Mouse (Mus musculus) naive thymus-derived CD4-positive, alpha-beta T cell, adult 2 months (primary cell): ENCODE results near the gene Syt5.
A peak's percentile ranks its signal among the peaks of the same experiment; 100 is the strongest.

Experiments used
- DNase-seq: peaks from one replicate; pipeline ENCODE4 v3.0.0-alpha.2; 2011; ENCODE audit warnings: low read depth

Syt5 gene

DNA sequence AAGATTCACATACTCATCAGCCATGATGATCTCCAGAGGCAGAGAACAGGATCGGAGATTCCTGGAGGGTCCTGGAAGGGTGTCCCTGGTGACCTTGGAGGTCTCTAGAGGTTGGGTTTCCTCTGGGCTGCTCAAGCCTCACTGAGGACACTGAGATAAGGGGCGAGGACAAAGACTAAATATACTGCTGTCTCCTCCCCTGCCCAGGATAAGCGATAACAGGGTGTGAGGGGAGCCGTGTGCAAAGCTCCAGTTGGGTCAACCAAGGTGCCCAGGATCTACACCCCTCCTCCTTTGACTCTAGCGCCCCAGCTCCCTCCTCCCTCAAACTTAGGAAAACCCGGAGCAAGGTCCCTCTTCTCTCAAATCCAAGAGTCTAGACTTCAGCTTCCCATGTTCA is 25.0 kb downstream of the Syt5 start:
- DNase-seq, result no peak

DNA sequence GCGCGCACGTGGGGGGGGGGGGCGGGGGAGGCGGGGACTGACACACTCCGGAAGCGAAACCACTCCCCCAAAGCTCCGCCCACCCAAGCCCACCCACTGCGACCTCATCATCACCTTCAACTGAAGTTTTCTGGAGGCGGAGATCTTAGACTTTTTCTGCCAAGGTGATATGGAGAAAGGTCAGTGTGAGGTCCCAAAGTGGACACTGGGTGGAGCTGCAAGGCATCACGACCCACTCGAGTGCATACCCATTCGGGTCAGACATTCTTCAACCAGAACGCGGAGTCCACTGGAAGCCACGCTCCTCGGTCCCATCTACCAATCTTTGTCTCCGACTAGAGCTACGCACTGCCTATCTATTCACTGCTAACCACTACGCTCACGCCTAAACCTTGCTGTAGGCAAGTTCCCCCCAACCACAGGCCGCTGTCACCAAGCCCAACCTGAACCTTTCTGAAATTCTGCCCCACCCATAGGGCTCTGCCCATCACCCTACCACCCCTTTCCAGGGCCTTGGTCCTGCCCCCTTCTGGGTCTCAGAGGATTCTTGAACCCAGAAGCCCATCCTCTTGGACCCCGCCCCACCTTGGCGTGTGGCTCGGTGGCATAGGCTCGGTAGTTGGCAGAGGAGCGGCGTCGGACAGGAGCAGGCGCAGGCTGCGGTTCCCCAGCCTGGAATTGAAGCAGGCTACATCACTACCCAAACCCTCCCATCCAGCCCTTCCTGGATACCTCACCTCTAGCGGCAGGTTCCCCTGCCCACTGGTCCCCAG is 25.9 kb downstream of the Syt5 start:
- DNase-seq, result no peak

DNA sequence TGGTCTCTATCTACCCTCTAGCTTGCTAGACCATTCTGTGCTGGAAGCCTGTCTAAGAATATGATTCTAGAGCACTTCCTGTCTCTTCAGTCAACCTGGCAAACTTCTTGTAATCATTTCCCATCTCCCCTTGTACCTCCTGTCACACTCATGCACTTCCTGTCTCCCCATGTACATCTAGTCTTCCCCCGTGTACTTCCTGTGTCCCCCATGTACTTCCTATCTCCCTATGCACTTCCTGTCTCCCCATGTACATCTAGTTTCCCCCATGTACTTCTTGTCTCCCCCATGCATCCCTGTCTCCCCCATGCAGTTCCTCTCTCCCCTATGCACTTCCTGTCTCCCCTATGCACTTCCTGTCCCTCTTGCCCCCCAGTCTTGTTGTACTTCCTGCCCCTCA is 28.9 kb downstream of the Syt5 start:
- peak; percentile 51 for DNase-seq

DNA sequence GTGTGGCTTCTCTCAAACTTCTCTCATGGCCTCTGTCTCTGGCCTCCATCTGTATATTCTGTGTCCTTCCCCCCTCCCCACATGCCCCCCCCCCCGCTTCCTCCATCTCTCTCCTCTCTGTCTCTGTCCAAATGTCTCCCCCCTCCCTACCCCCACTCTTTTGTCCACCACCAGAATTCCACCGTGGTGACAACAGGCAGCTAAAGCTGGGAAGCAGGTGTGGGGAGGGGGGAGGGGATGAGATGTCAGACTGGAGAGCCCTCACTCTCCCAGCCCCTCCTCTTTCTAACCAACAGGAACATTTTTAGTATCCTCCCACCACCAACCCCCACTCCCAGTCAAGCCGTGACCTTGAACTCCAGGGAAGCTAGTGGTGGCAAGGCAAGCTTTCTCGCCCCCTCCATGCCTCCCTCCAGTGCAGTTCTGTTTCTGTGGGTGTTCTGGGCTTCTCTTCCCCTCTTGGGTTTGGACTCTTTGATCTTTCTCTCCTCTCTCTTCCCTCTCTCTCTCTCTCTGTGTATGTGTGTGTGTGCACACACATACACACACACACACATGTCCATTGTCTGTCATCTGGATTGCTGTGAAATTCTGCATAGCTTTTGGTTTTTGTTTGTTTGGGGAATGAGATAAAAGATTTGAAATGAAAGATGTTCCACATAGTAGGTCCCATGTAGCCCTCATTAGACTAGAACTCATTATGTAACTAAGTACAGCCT is 30.9 kb downstream of the Syt5 start, which contains the start of gene Tnnt1:
Tnnt1 (minus strand) TSS at position 51 of the 719 bp plus-strand sequence.
- peak; percentile 1 for DNase-seq

DNA sequence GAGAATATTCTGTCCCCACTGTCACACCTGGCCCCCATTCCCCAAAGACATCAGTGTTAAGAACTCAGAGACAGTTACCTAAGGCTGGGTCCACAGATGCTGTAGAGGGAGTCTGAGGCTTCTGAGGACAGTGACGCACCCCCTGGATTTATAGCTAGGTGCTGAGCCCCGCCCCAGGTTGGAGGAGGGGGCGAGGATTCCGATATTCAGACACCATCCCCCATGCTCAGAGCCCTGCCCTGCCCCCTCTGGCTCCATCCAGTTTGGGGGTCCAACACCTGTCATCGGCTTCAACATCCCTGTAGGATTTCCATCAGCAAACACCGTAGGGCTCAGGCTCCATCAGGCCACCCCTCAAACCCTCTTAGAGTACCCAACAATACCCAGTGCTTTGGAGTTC is 31.5 kb downstream of the Syt5 start:
- peak; percentile 2 for DNase-seq

DNA sequence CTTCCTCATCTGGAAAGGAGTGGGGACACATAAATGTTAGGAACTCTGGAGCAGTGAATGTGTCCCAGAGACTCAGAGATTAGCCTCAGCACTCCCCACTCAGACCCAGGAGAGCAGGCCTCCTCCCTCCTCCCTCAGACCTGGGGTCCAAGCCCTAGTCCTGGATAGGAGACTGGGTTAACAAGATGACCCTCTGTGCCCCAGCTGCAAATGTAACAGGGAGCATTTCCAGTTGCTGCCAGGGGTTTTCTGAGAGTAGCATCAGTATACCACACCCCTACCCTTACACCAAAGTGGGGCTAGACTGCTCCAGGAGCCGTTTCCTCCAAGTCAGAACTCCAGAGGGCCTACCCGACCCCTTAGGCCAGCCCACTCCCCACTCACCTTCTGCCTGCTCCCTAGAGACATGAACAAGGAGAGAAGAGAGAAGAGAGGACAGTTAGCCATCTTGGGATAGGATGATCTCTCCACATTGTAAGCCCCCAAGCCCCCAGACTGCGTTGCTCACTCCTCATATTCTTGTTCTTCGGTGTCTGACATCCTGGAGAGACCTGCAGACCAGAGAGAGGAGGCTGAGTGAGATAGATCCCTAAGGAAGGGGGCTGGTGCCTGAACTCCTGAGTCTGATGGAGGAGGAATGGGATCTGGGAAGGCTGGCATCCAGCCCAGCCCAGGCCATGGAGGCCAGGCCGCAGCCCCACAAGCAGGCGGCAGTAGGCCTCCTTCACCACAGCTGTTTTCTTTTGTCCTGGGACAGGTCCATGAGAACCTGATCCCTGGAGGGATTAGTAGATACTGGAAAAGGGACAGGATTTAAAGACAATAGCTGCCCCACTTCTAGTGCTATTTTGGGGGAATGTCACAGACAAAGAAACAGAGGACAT is 33.3 kb downstream of the Syt5 start:
- DNase-seq, result no peak

DNA sequence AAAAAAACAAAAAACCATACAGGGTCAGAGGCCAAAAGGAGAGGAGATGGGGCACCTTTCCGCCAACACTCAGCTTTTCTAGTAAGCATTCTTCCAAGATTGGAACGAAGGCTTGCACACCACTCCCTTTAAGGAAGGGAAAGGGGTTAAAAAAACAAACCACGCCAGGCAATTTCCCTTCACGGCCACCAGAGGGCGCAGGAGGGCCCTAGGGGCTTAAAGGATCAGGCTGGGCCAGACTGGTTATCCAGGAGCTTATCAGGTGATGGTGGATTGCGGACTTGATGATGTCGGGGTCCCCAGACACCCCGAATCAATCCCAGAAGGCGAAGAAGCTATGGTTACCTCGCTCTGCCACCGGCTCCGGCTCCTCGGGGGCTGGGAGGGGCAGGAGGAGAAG is 34.1 kb downstream of the Syt5 start:
- peak; percentile 81 for DNase-seq

DNA sequence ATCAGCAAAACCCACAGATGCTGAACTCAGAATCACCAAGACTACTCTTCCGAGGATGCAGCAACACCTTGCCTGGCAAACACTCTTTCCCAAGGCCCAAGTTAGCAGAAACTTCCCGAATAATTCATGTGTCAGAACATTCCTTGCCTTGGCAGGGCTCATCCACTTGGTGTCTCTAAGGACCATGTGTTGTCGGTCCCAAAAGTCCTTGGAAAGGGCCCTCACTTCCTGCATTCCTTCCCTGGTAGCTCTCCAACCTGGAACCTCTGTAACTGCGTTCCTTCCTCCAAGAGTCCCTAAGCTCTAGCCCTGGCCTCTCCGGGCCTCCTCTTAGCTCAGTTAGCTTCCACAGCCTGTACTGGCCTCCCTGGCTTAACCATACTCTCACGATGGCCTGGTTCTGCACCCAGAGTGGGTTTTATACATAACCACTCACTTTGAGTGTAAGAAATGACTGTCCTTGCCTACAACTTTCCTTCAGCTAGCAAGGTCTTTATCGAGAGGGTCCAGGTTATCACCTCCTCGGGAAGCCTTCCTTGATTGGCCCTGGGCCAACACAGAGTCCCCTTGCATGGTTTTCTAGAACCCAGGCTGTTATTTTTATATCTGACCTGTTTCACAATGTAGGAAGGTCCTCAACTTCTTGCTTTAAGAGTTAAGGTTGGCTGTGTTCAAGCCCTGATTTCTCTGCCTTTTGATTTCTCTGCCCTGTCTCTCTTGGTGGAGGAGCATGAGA is 35.7 kb downstream of the Syt5 start:
- DNase-seq, result no peak

DNA sequence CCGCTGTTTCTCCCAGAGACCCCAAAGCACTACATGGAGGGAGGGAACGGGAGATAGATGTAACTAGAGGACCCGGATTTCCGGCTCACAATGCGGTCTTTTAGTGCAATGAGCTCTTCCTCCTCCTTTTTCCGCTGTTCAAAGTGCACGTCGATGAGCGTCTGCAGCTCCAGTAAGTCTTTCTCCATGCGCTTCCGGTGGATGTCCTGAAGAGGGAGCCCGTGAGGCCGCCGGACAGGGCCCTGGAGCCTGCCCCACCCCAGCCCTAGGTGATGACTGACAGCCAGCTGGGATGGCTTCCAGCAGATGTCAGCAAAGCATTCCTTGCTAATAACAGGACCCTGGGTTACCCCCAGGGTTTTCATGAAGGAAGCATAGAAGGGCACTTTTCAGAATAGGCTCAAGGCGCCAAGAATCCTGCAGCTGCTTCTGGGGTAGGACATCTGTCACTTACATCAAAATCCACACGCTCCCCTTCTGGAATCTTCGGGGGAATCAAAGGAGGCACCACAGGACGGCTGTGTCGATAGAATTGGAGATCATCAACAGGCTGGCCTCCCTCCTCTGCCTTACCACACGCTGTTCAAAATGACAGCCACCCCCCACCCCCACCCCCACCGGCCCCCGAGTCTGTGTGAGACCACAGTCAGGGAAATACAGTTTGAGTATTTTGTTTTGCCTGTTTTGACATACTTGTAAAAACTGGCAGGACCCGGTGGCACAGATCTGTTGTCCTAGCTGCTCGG is 37.3 kb downstream of the Syt5 start:
- peak; percentile 85 for DNase-seq

DNA sequence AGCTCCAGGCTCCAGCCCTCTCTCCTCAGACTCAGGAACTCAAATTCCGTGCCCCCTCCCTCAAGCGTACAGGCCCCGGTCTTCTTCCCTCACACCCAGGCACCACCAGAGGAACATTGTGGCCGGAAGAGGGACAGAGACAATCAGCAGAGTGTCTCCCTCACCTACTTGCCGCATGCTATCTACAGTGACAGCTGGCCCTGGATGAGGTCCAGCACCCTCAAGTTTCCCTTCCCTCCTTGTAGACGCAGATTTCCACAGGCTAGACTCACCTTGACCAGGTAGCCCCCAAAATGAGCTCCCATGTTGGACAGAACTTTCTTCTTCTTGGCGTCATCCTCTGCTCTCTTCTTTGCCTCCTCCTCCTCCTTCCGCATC is 38.6 kb downstream of the Syt5 start:
- DNase-seq, result no peak

DNA sequence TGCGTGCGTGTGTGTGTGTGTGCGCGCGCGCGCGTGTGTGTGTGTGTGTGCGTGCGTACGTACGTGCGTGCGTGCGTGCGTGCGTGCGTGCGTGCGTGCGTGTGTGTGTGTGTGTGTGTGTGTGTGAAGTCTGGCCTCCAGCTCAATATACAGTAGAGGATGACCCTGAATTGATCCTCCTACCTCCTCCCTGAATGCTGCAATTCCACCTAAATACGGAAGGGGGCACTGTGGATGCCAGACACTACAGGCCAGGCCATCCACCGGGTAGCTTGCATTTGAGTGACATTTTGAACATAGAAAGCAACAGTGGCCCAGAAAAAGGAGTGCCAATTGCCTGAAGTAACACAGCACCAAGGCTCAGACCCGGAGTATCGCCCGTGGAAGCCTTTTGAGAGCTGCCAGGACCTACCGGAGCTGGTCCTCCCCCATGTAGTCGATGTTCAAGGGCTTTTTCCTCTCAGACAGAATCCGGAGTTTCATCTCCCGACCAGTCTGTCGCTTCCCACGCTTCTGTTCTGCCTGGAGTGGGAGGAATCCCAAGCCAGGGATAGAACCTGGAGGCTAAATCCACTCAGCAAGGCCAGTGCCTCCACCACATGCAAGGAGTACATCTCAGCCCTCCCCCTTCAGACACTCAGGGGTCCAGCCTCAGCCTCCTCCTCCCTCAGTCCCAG is 39.1 kb downstream of the Syt5 start:
- DNase-seq, result peak; percentile 38

DNA sequence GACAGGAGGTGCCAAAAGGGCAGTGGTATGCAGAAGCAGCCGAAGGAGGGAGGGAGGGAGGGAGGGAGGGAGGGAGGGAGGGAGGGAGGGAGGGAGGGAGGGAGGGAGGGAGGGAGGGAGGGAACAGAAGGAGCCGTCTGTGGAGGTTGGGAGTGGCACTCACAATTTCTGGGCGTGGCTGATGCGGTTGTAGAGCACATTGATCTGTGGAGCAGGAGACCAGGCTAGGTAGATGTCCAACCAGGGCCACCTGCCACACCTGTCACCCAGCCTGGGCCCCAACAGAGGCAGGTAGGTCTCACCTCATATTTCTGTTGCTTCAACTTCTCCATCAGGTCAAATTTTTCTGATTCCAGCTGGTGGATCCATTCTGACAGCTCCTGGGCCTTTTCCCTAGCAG is 40.1 kb downstream of the Syt5 start:
- DNase-seq, result no peak

DNA sequence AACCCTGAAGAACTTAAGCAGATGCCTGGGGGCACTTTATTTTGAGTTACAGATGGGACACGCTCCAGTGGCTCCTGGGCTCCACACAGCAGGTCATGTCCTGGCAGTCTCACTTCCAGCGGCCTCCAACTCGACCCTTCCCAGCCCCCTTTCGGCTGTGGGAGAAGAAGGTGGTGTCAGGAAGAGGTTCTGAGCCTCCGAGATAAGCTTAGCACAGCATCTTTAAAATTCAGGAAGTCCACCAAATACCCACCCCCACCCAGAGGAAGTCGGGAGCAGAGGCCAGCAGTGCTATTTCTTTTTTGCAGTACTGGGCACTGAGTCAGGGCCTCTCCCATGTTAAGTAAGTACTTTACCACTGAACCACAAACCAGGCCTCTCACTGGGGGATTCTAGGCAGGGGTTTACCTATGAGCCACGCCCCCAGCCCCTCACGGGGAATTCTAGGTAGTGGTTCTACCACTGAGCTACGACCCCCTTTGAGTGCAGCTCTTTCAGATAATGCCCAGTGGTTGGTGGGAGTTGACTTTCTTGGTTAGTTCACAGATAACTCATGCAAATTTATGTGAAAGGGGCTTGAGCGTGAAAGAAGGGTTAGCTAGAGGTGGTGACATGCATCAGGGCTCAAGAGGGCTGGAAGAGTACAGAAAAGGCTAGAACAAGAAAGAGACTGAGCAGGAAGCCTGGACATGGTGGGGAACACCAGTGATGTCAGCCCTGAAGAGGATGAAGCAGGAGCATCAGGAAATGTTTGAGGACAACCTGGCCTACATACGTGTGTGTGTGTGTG is 42.5 kb downstream of the Syt5 start:
- no peak for DNase-seq

DNA sequence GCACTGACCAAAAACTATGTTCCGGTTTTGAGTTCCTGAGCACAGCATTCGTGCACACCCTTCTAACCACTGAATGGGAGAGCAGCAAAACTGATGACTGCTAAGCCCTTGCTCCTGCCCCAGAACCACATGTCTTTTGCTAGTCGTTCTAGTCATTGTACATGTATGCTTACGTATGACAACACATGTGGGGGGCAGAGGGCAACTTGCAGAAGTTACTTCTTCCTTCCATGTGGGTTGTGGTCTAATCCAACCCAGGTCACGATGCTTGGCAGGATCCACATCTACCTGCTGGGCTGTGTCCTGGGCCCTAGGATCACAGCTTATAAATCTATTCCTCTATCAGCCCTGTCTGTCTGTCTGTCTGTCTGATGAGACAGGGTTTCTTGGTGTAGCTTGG is 43.5 kb downstream of the Syt5 start:
- no peak for DNase-seq

DNA sequence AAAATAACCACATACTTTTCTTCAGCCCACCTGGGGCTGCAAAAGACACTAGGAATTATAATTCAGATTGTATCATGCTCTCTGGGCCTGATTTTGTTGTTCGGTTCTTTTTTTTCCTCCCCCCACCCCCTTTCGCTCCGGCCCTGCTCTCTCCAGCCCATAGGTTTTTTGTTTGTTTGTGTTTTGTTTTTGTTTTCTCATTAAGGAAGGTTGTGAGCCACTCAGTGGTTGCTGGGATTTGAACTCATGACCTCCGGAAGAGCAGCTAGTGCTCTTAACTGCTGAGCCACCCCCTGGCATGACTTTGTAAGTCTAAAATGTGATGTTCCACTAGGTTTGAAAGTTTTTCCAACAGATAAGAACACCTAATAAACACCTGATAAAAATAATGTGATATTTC is 44.2 kb downstream of the Syt5 start:
- no peak for DNase-seq

DNA sequence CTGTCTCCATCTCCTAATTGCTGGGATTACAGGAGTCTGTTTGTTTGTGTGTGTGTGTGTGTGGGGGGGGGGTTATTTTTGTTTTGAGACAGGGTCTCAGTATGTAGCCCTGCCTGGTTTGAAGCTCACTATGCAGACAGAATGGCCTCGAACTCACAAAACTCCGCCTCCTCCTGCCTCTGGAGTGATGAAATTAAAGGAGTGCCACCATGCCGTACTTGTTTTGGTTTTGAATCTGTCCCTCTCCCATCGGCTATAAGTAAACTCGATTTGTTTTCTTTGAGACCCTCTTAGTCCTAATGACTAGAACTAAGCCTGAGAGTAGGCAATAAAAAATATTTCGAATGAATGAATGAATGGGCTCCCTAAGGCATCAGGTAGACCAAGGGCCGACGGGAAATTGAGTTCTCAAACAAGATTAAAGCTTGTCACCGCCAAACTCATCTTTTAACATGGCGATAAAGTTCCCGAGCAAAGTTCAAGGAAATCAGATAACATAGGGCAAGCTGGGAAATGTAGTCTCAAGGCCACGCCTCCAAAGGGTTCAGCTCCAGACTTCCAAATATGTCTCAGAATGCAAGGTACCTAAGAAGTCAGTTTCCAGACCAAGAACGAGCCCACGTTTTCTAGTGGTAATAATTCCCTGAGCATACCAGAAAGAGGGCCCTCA is 44.8 kb downstream of the Syt5 start:
- DNase-seq, result peak; percentile 26

DNA sequence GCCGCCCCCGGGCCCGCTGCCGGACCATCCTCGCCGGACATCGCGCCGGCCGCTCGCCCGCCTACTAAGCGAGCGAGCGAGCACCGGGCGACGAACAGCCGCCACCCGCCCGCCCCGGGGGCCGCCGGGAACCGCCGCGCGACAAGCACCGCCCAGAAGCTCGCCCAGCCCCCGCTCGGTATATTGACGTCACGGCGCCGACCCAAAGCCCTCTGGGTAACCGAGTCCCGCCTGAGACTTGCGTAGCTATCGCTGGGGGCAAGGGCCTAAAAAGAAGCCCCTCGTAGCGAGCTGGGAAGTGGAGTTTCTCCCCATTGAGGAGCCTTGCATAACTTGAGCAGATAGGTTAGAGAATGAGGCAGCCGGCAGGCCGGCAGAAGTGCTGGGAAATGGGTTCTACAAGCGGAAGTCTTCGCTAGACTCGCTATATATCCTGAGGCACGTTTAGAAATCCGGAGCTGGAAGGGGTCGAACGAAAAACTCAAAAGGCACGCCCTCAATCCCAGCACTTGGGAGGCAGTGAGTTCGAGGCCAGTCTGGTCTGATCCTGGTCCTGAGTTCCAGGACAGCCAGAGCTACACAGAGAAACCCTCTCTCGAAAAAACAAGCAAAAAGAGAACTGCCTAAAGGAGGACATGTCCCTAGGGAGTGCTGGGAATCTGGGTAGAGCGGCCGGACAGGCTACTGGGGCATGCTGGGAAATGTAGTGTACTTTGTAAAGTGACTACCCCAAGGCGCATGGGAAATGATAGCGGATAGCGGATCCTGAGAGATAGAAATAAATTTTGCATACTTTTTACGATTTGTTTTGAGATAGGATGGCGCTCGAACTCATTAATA is 45.6 kb downstream of the Syt5 start, which contains the start of gene Ppp1r12c:
Ppp1r12c (minus strand) TSS at position 123 of the 840 bp plus-strand sequence.
- peak; percentile 93 for DNase-seq

DNA sequence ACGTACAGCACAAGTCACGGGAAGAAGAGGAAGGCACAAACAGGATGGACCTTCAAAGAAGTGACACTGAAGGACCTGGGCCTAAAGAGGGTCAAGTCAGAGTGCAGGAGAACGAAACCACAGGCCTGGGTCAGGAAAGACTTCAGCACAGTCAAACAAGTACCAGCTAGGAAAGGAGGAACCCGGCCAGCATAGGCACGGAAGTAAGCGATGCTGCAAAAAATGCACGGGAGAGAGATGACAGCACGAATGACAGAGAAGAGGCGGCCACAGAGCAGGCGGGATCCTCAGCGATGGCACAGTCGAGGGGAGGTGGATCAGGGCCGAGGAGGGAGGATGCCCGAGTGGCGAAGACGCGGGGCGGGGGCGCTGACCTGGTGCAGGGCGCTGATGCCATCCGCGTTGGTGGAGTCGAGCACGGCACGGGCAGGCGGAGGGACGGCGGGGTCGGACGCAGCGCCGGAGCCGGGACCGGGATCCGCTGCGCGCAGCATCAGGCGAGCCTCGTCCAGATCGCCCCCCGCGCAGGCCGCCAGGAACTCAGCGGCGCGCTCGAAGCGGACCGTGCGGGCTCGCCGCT is 46.4 kb downstream of the Syt5 start:
- peak; percentile 70 for DNase-seq
